Mouse (Mus musculus): ENCODE results near the gene Sel1l3.

GRCm38 (mm10) chr5:53241963-53242362 is 28.2 kb upstream of the Sel1l3 start:
- TF ChIP-seq CTCF (IDR thresholded peaks at IDR 0.05; ENCODE audit: borderline replicate concordance, control insufficient read depth, extremely low read depth, insufficient read depth, low read length, poor library complexity) (no peak), POLR2A (IDR thresholded peaks at IDR 0.05; ENCODE audit: control insufficient read depth, extremely low read depth, insufficient read depth, low read length, poor library complexity) (no peak)

Measured in thymus, adult 2 months (tissue).